Mouse (Mus musculus) brain, embryonic 14.5 days (tissue): ENCODE measurements at regions not wholly inside any gene's neighbourhood (a gene's known extent, or its start where the extent isn't known, plus 50 kb on each side); places are given as distances from the start of the nearest gene placed in this dataset.

ENCODE experiments used
- CTCF ChIP-seq: fragments of 200-500 bp; IDR thresholded peaks from 2 replicates; pipeline ENCODE4 v1.5.1; 2012; ENCODE audit warnings: inconsistent platforms, mild to moderate bottlenecking, moderate library complexity, borderline replicate concordance; ENCODE audit not compliant: insufficient read depth, insufficient read length; ENCODE audit errors: extremely low read depth
- POLR2A ChIP-seq: fragments of 200-500 bp; IDR thresholded peaks from 2 replicates; pipeline ENCODE4 v1.6.1; 2012; ENCODE audit warnings: mild to moderate bottlenecking, inconsistent platforms, borderline replicate concordance; ENCODE audit not compliant: poor library complexity, insufficient read depth, insufficient read length, severe bottlenecking; ENCODE audit errors: extremely low read depth

DNA sequence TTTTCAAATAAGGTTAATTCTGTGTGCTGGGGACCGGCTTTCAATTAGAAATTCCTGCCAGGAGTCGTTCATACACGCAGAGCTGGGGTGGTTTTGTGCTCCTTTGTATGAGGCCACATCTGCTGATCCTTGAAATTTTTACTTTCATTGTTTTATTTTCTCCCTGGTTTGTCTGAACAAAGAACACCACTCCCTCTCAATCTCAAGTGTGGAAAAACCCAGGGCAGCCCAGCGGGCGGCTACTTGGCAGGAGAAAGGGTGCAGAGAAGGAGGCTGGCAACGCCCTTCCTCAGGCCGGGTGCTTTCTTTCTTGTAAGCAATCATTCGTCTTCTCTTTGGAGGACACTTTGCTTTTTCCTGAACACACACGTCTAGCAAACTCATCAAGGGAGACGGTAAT, 79.4 kb upstream of the Btg3 start:
- TF ChIP-seq CTCF = no peak
- no peak for TF ChIP-seq POLR2A
